Mouse (Mus musculus): ENCODE measurements around the gene Heatr3. TPM values are rescaled to one million over a fixed set of nuclear protein-coding genes. Genes with fewer than 3 reads are reported as not detected.

The Heatr3 gene
- total RNA-seq (2012; rRNA removed) (46.6 and 60.8 TPM in 2 replicates), total RNA-seq (2014; rRNA removed) (126 TPM in 2 replicates), polyA plus RNA-seq (2012; ENCODE audit: insufficient read length, low read depth) (84.9 and 92.6 TPM in 2 replicates)

DNA sequence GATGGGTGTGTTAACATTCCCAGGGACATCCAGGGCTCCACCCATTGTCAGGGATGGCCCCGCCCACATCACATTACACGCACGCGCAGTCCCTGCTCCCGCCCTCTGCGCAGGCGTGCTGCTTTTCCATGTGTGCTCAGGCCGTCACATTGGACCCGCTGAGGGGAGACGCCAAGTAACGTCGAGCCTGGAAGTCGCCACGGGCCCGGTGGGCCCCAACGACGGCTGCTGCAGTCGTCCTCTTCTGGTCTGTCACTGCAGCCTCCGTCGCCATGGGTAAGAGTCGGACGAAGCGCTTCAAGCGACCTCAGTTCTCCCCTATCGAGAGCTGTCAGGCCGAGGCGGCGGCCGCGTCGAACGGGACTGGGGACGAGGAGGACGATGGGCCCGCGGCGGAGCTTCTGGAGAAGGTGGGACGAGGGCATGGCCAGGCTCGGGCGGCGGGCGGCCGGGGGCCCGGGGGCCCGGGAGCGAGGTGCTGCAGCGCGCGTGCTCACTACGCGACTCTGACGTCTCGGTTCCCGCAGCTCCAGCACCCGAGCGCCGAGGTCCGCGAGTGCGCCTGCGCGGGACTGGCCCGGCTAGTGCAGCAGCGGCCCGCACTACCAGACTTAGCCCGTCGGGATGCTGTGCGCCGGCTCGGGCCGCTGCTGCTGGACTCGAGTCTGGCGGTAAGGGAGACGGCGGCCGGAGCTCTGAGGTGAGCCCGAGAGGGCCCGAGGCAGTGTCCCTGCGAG is at the start of gene Heatr3:
Gene Heatr3, plus strand, starts transcription at position 108 of the 737 bp plus-strand sequence.
- in situ Hi-C loops (cut with MboI; ENCODE audit: low pct_ligation_motif_present, low pct_unique_long_range_greater_than_20kb, low sequenced_read_pairs) (no loop called here), dilution Hi-C loops (cut with MboI; ENCODE audit: extremely low pct_ligation_motif_present, extremely low pct_unique_long_range_greater_than_20kb, low sequenced_read_pairs) (no loop called here)
- H3K9ac ChIP-seq (ENCODE audit: insufficient read depth, low read depth): peak within 1 kb of the TSS; percentile 86
- no peaks in the 10 kb centered on the region for H3K9me3 ChIP-seq (replicated peaks; ENCODE audit: low read length)
- H3K79me2 ChIP-seq (replicated peaks; ENCODE audit: control insufficient read depth, extremely low read depth, insufficient read depth, poor library complexity, severe bottlenecking): peaks cover 28% of the 10 kb centered on the region
- H3K4me3 ChIP-seq (replicated peaks in 1 of 3; ENCODE audit: low read depth in 2 of 3, low read length in 2 of 3, poor library complexity in 1 of 3): peak within 1 kb of the TSS; percentile 83 to 89 (median 87)
- H3K4me1 ChIP-seq (ENCODE audit: control insufficient read depth in 1 of 2, insufficient read depth in 2 of 2): peaks cover 6 to 29% of the 10 kb centered on the region in 2 experiments
- H3K27me3 ChIP-seq (replicated peaks): no peaks in the 10 kb centered on the region
- TF ChIP-seq KAT2A (IDR thresholded peaks at IDR 0.05; ENCODE audit: insufficient replicate concordance, low read length) (0 out of 2 replicates have a peak, but pooled peaks have one; percentile 53), ELF1 (IDR thresholded peaks at IDR 0.05; ENCODE audit: low read depth, low read length) (peak; percentile 39), TBP (conservative IDR thresholded peaks at IDR 0.05; ENCODE audit: low read depth, low read length) (no peak; the same call in 1 of the 2 replicates), MAFK (IDR thresholded peaks at IDR 0.05; ENCODE audit: insufficient replicate concordance, low read length) (no peak), CTCF (conservative IDR thresholded peaks at IDR 0.05 in 1 of 2, IDR thresholded peaks at IDR 0.05 in 1 of 2; ENCODE audit: low read depth in 2 of 2, low read length in 2 of 2) (no peak), NRF1 (IDR thresholded peaks at IDR 0.05; ENCODE audit: low read depth, low read length) (peak; percentile 91), MYC (IDR thresholded peaks at IDR 0.05; ENCODE audit: low read depth, low read length) (peak; percentile 93), MEF2A (IDR thresholded peaks at IDR 0.05; ENCODE audit: borderline replicate concordance, low read depth, low read length) (peak; percentile 36; the same call in 1 of the 2 replicates), MAX (IDR thresholded peaks at IDR 0.05; ENCODE audit: low read length) (peak; percentile 91), BHLHE40 (IDR thresholded peaks at IDR 0.05; ENCODE audit: low read depth, low read length) (peak; percentile 73), HCFC1 (IDR thresholded peaks at IDR 0.05; ENCODE audit: low read depth, low read length) (peak; percentile 67), IRF4 (IDR thresholded peaks at IDR 0.05; ENCODE audit: low read depth, low read length) (peak; percentile 34; the same call in 1 of the 2 replicates), MAZ (IDR thresholded peaks at IDR 0.05; ENCODE audit: low read depth, low read length) (0 out of 2 replicates have a peak, but pooled peaks have one; percentile 51), PAX5 (IDR thresholded peaks at IDR 0.05; ENCODE audit: low read length) (no peak), ETS1 (conservative IDR thresholded peaks at IDR 0.05; ENCODE audit: low read depth, low read length) (no peak), POLR2AphosphoS2 (IDR thresholded peaks at IDR 0.05; ENCODE audit: low read depth, low read length) (peak; percentile 90), SIN3A (IDR thresholded peaks at IDR 0.05; ENCODE audit: low read length) (peak; percentile 91), RAD21 (IDR thresholded peaks at IDR 0.05; ENCODE audit: low read depth, low read length) (no peak), GABPA (IDR thresholded peaks at IDR 0.05; ENCODE audit: insufficient replicate concordance, low read depth, low read length) (no peak), JUN (IDR thresholded peaks at IDR 0.05; ENCODE audit: insufficient read depth, low read depth, low read length) (no peak), MXI1 (IDR thresholded peaks at IDR 0.05; ENCODE audit: low read depth, low read length) (peak; percentile 96), ZC3H11A (IDR thresholded peaks at IDR 0.05; ENCODE audit: low read depth, low read length) (no peak), POLR2A (IDR thresholded peaks at IDR 0.05; ENCODE audit: low read depth, low read length) (peak; percentile 95), TCF12 (IDR thresholded peaks at IDR 0.05; ENCODE audit: low read depth, low read length) (peak; percentile 71), ZNF384 (IDR thresholded peaks at IDR 0.05; ENCODE audit: low read depth, low read length) (no peak), ZKSCAN1 (IDR thresholded peaks at IDR 0.05; ENCODE audit: borderline replicate concordance, low read depth, low read length) (no peak), RCOR1 (conservative IDR thresholded peaks at IDR 0.05; ENCODE audit: low read depth, low read length) (0 out of 2 replicates have a peak, but pooled peaks have one; percentile 19), NELFE (IDR thresholded peaks at IDR 0.05; ENCODE audit: low read depth, low read length) (peak; percentile 96), ZMIZ1 (IDR thresholded peaks at IDR 0.05; ENCODE audit: low read depth, low read length) (peak; percentile 90; the same call in 1 of the 2 replicates), UBTF (IDR thresholded peaks at IDR 0.05; ENCODE audit: low read depth, low read length) (0 out of 2 replicates have a peak, but pooled peaks have one; percentile 80), USF1 (IDR thresholded peaks at IDR 0.05; ENCODE audit: low read depth, low read length) (no peak), E2F4 (IDR thresholded peaks at IDR 0.05; ENCODE audit: insufficient replicate concordance, low read depth, low read length) (no peak)
- peak within 1 kb of the TSS; percentile 52 for H3K27ac ChIP-seq (ENCODE audit: insufficient read depth, low read depth)
- DNase-seq (ENCODE audit: extremely low read depth): peak; percentile 89
- H3K36me3 ChIP-seq (replicated peaks in 1 of 2; ENCODE audit: control insufficient read depth in 1 of 2, insufficient read depth in 1 of 2, low read length in 1 of 2): peaks cover 25 to 69% of the 10 kb centered on the region in 2 experiments
- peak within 1 kb of the TSS; percentile 92 for H3K4me2 ChIP-seq (ENCODE audit: insufficient read depth, low read depth, poor library complexity, severe bottlenecking)
